Comparison of ENCODE assay signal across 10 mouse cellular contexts in the genomic region with DNA sequence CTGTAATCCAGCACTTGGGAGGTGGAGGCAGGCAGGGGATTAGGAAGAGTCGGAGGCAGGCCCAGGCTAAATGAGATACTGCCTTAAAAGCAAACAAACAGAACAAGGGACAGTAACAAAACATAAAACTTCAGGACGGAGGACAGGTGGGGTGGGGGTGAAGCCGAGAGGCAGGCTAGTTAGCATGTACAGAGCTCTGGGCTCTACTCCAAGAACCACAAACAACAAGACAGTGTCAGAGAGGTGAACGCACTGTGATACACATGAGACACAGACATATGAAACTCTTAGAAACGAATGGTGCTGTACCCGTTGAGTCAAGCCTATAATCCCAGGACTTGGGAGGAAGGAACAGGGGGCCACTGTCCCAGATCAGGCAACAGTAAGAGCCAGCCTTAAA. TPM values are rescaled to one million over a fixed set of nuclear protein-coding genes. Genes with fewer than 3 reads are reported as not detected.
DNase-seq lines count a peak whose midpoint lies in the region; ATAC-seq and TF ChIP-seq lines count a peak whose summit lies in the region.
"Had no signal": no experiment of that assay in that cellular context is flagged by ENCODE, and none has a peak within 500 bp of the region (broad histone marks: within the 10 kb centered on the region; RNA-seq: fewer than 3 reads in every experiment).

No protein-coding gene starts in this region.

- no peak for TF ChIP-seq EP300 in heart, postnatal 0 days (IDR thresholded peaks at IDR 0.05; ENCODE audit: low read depth)

- ATAC-seq in heart, postnatal 0 days (ENCODE audit: insufficient read depth, low read depth) = no peak
- 0 out of 2 replicates have a peak, but pooled peaks have one; percentile 30 for ATAC-seq in neural tube, embryonic 13.5 days (ENCODE audit: low read depth)

- H3K79me2 ChIP-seq in liver, adult 2 months (ENCODE audit: control insufficient read depth, insufficient read depth, low read length) = peaks cover 23% of the 10 kb centered on the region

- 49% methylated on average over 6 of the region's 6 CpGs for WGBS in heart, embryonic 10.5 days
- 11% methylated on average over 6 of the region's 6 CpGs for WGBS in liver, adult 2 months
- WGBS in heart, postnatal 0 days = 16% methylated on average over 6 of the region's 6 CpGs
- 50% methylated on average over 6 of the region's 6 CpGs for WGBS in neural tube, embryonic 13.5 days

- H3K4me2 ChIP-seq in heart, postnatal 0 days (ENCODE audit: low read depth, low read length) = peak overlapping the region; percentile 39
- no peak overlapping the region for H3K4me2 ChIP-seq in neural tube, embryonic 13.5 days

- TF ChIP-seq CTCF in liver, adult 2 months (IDR thresholded peaks at IDR 0.05; ENCODE audit: low read depth, low read length) = no peak
- no peak for TF ChIP-seq CTCF in heart, postnatal 0 days (IDR thresholded peaks at IDR 0.05; ENCODE audit: low read depth)

- no peaks in the 10 kb centered on the region for H3K9me3 ChIP-seq in heart, embryonic 10.5 days
- H3K9me3 ChIP-seq in heart, postnatal 0 days (replicated peaks; ENCODE audit: control insufficient read depth, low read length) = no peaks in the 10 kb centered on the region
- no peaks in the 10 kb centered on the region for H3K9me3 ChIP-seq in neural tube, embryonic 13.5 days

- TF ChIP-seq POLR2A in liver, adult 2 months (IDR thresholded peaks at IDR 0.05; ENCODE audit: extremely low read depth, insufficient read depth, low read length) = no peak

- H3K27me3 ChIP-seq in heart, embryonic 10.5 days (ENCODE audit: insufficient read depth, poor library complexity, severe bottlenecking) = no peaks in the 10 kb centered on the region
- H3K27me3 ChIP-seq in liver, adult 2 months (ENCODE audit: control insufficient read depth, insufficient read depth, low read length) = no peaks in the 10 kb centered on the region
- no peaks in the 10 kb centered on the region for H3K27me3 ChIP-seq in heart, postnatal 0 days (ENCODE audit: control insufficient read depth, insufficient read depth, low read length)
- H3K27me3 ChIP-seq in neural tube, embryonic 13.5 days = no peaks in the 10 kb centered on the region

- H3K4me1 ChIP-seq in heart, embryonic 10.5 days = peaks cover 38% of the 10 kb centered on the region
- H3K4me1 ChIP-seq in liver, adult 2 months (ENCODE audit: control insufficient read depth, insufficient read depth, low read length) = peaks cover 26% of the 10 kb centered on the region
- H3K4me1 ChIP-seq in heart, postnatal 0 days (ENCODE audit: control insufficient read depth, insufficient read depth) = peaks cover 20% of the 10 kb centered on the region
- peaks cover 44% of the 10 kb centered on the region for H3K4me1 ChIP-seq in neural tube, embryonic 13.5 days (replicated peaks)

- no peak overlapping the region for H3K4me3 ChIP-seq in heart, embryonic 10.5 days
- no peak overlapping the region for H3K4me3 ChIP-seq in liver, adult 2 months (ENCODE audit: insufficient read depth, low read depth, low read length)
- no peak overlapping the region for H3K4me3 ChIP-seq in heart, postnatal 0 days (ENCODE audit: low read depth, low read length)
- no peak overlapping the region for H3K4me3 ChIP-seq in neural tube, embryonic 13.5 days

- H3K27ac ChIP-seq in heart, embryonic 10.5 days = 0 out of 2 replicates have a peak overlapping the region, but pooled peaks have one; percentile 16
- H3K27ac ChIP-seq in liver, adult 2 months (replicated peaks; ENCODE audit: insufficient read depth, low read depth, low read length) = peak overlapping the region; percentile 83
- H3K27ac ChIP-seq in heart, postnatal 0 days (ENCODE audit: low read depth) = peak overlapping the region; percentile 72
- H3K27ac ChIP-seq in neural tube, embryonic 13.5 days (replicated peaks) = 0 out of 2 replicates have a peak overlapping the region, but pooled peaks have one; percentile 13
- H3K27ac ChIP-seq: macrophage had no signal

- no peak for DNase-seq in heart, embryonic 10.5 days (ENCODE audit: low spot score)
- no peak for DNase-seq in heart, adult 9 months (ENCODE audit: low spot score in 2 of 2)
- DNase-seq in liver, adult 2 months (ENCODE audit: extremely low read depth, low read depth, low spot score) = peak; percentile 79
- no peak for DNase-seq in liver
- peak; percentile 71 for DNase-seq in heart, postnatal 0 days (ENCODE audit: low spot score)
- no peak for DNase-seq in layer of hippocampus, postnatal 25 days (ENCODE audit: extremely low spot score in 1 of 2, low spot score in 1 of 2)
- DNase-seq in frontal cortex, adult 2 months (ENCODE audit: extremely low spot score in 1 of 2, low spot score in 1 of 2) = no peak
- DNase-seq: cerebellum, adult 8-10 months had no signal

- H3K9ac ChIP-seq in liver, adult 2 months (ENCODE audit: low read depth, low read length) = peak overlapping the region; percentile 26; the same call in 1 of the 2 replicates
- H3K9ac ChIP-seq in heart, postnatal 0 days (replicated peaks; ENCODE audit: low read depth, low read length) = peak overlapping the region; percentile 27; the same call in 1 of the 2 replicates
- 0 out of 2 replicates have a peak overlapping the region, but pooled peaks have one; percentile 17 for H3K9ac ChIP-seq in neural tube, embryonic 13.5 days

- no peaks in the 10 kb centered on the region for H3K36me3 ChIP-seq in heart, embryonic 10.5 days
- H3K36me3 ChIP-seq in liver, adult 2 months (ENCODE audit: control insufficient read depth, insufficient read depth, low read length) = no peaks in the 10 kb centered on the region
- H3K36me3 ChIP-seq in heart, postnatal 0 days (replicated peaks; ENCODE audit: control insufficient read depth, insufficient read depth, low read length) = no peaks in the 10 kb centered on the region
- H3K36me3 ChIP-seq in neural tube, embryonic 13.5 days = no peaks in the 10 kb centered on the region

RNA-seq across cellular contexts. Expression of a gene that starts 19.9 kb away (rescaled TPM):
- polyA plus RNA-seq in heart, embryonic 10.5 days (2016; fragmentation: Nextera tagmentation; extraction: Ambion mirVana) = 74.1 and 75.4 TPM in 2 replicates
- 40.3 and 42.9 TPM in 2 replicates for total RNA-seq in liver, adult 2 months (2014; rRNA removed)
- 6.2 and 12.6 TPM in 2 replicates for polyA plus RNA-seq in liver, adult 2 months (2012; rRNA removed)
- 65.3 and 74.0 TPM in 2 replicates for total RNA-seq in heart, postnatal 0 days (2014; rRNA removed; ENCODE audit: low replicate concordance)
- polyA plus RNA-seq in heart, postnatal 0 days (2015; fragmentation: Nextera tagmentation; extraction: Ambion mirVana) = 95.9 and 108 TPM in 2 replicates
- polyA plus RNA-seq in neural tube, embryonic 13.5 days (2015; fragmentation: Nextera tagmentation; extraction: Ambion mirVana) = 140 and 147 TPM in 2 replicates
- total RNA-seq in layer of hippocampus, postnatal 25 days (2021) = 10 to 100 TPM; 40.9 TPM
- polyA plus RNA-seq in frontal cortex, adult 2 months (2012; rRNA removed) = 44.5 and 52.0 TPM in 2 replicates

RNA-seq across cellular contexts. Expression of a gene that starts 20.0 kb away (rescaled TPM):
- polyA plus RNA-seq in heart, embryonic 10.5 days (2016; fragmentation: Nextera tagmentation; extraction: Ambion mirVana) = 0.13 and 0.16 TPM in 2 replicates
- total RNA-seq in liver, adult 2 months (2014; rRNA removed) = 0.65 and 0.81 TPM in 2 replicates
- 0.06 TPM in 1 of 2 replicates, not detected in the other for polyA plus RNA-seq in liver, adult 2 months (2012; rRNA removed)
- total RNA-seq in heart, postnatal 0 days (2014; rRNA removed; ENCODE audit: low replicate concordance) = not detected in 2 replicates
- polyA plus RNA-seq in heart, postnatal 0 days (2015; fragmentation: Nextera tagmentation; extraction: Ambion mirVana) = 0.07 and 0.19 TPM in 2 replicates
- 0.73 and 0.90 TPM in 2 replicates for polyA plus RNA-seq in neural tube, embryonic 13.5 days (2015; fragmentation: Nextera tagmentation; extraction: Ambion mirVana)
- under 1 TPM; 0.16 to 0.22 TPM for total RNA-seq in layer of hippocampus, postnatal 25 days (2021)
- 0.28 and 0.34 TPM in 2 replicates for polyA plus RNA-seq in frontal cortex, adult 2 months (2012; rRNA removed)

Comparison
In these comparisons a context has a peak if more than half of its experiments do, and no peak if none do; other contexts are left out.
1. DNase-seq: peak in liver, adult 2 months (single experiment) and heart, postnatal 0 days (single experiment); none in heart, embryonic 10.5 days (single experiment), heart, adult 9 months (0 of 2), liver (single experiment), layer of hippocampus, postnatal 25 days (0 of 2) and frontal cortex, adult 2 months (0 of 2).
2. H3K27ac ChIP-seq: peak in every context shown above with its lines; median percentile 83 in liver, adult 2 months; 72 in heart, postnatal 0 days; 16 in heart, embryonic 10.5 days; 13 in neural tube, embryonic 13.5 days.
3. Peak in every context shown above with its lines, with median percentiles within 50 percentile points of each other: H3K9ac ChIP-seq.